Mouse (Mus musculus): ENCODE data around the gene Cfdp1.

DNA sequence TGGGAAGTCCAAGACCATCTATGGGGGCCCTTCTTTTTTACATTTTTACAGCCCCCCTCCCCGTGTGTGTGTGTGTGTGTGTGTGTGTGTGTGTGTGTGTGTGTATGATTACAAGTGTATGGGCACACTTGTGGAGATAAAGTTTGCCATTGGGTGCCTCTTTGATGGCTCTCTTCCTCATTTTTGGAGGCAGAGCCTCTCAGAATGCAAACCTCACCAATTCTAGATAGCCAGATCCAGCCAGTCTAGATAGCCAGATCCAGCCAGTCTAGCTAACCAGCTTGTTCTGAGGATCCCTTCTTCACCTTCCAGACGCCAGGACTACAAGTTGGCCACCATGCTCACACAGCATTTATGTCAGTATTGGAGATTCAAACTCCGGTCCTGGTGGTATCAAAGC is 17.2 kb upstream of the Cfdp1 start:
- no peak for TF ChIP-seq FLI1 (IDR thresholded peaks at IDR 0.05; ENCODE audit: low read length)
- TF ChIP-seq GATA1 (IDR thresholded peaks at IDR 0.05; ENCODE audit: borderline replicate concordance, low read length), result no peak

Data from megakaryocyte, embryonic 14.5 days (primary cell).